Mouse (Mus musculus): ENCODE results near the gene Tubg1.

GRCm38 (mm10) chr11:101127075-101127474, 7.3 kb downstream of the Tubg1 start:
- TF ChIP-seq POLR2A (IDR thresholded peaks at IDR 0.05; ENCODE audit: extremely low read depth, insufficient read depth, low read length) (no peak), CTCF (IDR thresholded peaks at IDR 0.05; ENCODE audit: low read depth, low read length) (peak; percentile 16; the same call in 1 of the 2 replicates)
